Mouse (Mus musculus) layer of hippocampus, adult 11-12 months (tissue): Measurements from ENCODE around the gene Bend3.

Source experiments
- DNase-seq: peaks from one replicate; pipeline ENCODE4 v3.0.0; 2022; ENCODE audit warnings: low spot score

Gene Bend3

GRCm38 (mm10) chr10:43534382-43534781, 55.8 kb downstream of the Bend3 start:
- no peak for DNase-seq

GRCm38 (mm10) chr10:43537652-43538051, 59.0 kb downstream of the Bend3 start:
- no peak for DNase-seq

GRCm38 (mm10) chr10:43538831-43539230, 60.2 kb downstream of the Bend3 start:
- DNase-seq: no peak

- no peak for DNase-seq
These were observed 61.2 kb downstream of the Bend3 start for GRCm38 (mm10) chr10:43539746-43540310.

- peak; percentile 95 for DNase-seq
These were observed 62.0 kb downstream of the Bend3 start, which contains the start of gene 1700021F05Rik for GRCm38 (mm10) chr10:43540442-43541152. Gene 1700021F05Rik, minus strand, starts transcription at chr10:43540994.

- no peak for DNase-seq
These were observed 62.5 kb downstream of the Bend3 start for GRCm38 (mm10) chr10:43541153-43541544.

- no peak for DNase-seq
These were observed 70.8 kb downstream of the Bend3 start for GRCm38 (mm10) chr10:43549411-43549810.

- DNase-seq: no peak
These were observed 72.3 kb downstream of the Bend3 start for GRCm38 (mm10) chr10:43550923-43551322.

GRCm38 (mm10) chr10:43551388-43551787, 72.8 kb downstream of the Bend3 start:
- DNase-seq: no peak

GRCm38 (mm10) chr10:43557630-43558165, 79.1 kb downstream of the Bend3 start:
- DNase-seq: no peak

GRCm38 (mm10) chr10:43559313-43559712, 80.7 kb downstream of the Bend3 start:
- DNase-seq: no peak

GRCm38 (mm10) chr10:43560765-43561164, 82.1 kb downstream of the Bend3 start:
- DNase-seq: no peak

- no peak for DNase-seq
These were observed 82.7 kb downstream of the Bend3 start for GRCm38 (mm10) chr10:43561311-43561710.
